Mouse (Mus musculus) adrenal gland, postnatal 10 days (tissue): Measurements from ENCODE around the gene Wdr45. TPM values are rescaled to one million over a fixed set of nuclear protein-coding genes. Genes with fewer than 3 reads are reported as not detected.
A peak's percentile ranks its signal among the peaks of the same experiment; 100 is the strongest.

ENCODE experiments used
- DNase-seq: peaks from one replicate; pipeline ENCODE4 v3.0.0; 2021; ENCODE audit warnings: mixed read lengths
- total RNA-seq, 2 experiments: library from RNA; stranded (reverse); gene quantifications; 2 replicates each; pipeline ENCODE4 v1.2.3; 2021

Wdr45 gene
- total RNA-seq, 2 experiments from 2014 or later: 57.2 to 57.5 TPM

DNA sequence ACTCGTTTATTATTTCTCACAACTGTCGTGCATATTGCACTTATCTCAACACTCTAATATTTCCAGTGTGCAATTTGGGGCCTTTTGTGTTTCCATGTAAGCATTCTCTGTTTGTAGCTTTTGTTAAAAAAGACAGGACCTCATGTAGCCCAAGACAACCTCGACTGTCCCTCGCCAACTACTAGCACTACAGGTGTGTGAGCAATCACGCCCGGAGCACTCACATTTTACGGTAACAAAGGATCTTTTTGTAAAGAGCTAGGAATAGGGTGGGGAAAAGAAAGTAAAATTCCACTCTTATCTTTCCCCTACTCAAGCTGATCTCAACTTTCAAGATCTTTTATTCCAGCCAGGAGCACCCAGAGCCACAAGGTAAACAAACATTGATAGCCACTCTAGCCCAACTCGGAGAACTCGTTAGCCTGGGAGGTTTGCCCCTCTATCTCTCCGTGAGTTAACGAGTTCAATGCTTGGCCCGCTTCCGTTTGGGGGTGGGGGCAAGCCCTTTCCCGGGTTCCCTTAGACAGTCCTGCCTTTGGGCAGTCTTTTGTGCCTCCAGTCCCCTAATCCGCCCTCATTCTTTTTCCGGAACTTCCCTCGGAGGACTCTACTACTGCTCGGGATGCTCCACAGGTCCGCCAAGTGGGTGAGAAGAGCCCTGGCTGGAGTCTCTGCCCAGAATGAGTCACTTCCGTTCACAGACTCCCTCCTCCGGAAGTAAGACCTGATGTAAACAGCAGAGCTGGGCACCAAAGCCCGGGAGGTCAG lies 7.6 kb downstream of the Wdr45 start, which contains the start of gene Gm45208:
TSS of gene Gm45208 (plus strand) at position 732 of the 768 bp plus-strand sequence.
- DNase-seq: peak; percentile 75

DNA sequence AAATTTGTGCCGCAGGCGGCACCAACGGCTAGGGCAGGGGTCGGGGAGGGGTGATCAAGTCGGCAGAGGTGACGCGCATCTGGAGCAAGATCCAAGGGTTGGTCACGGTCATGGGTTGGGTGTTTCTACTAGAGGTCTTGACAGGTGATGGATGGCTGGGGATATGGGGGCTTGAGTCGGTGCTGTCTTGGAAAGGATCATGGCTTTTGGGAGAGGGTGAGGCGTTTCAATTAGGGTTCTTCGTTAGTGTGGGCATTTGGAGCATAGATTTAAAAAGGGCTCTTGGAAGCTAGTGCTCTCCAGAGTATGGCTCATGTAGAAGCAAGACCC lies 8.1 kb downstream of the Wdr45 start:
- DNase-seq: no peak

DNA sequence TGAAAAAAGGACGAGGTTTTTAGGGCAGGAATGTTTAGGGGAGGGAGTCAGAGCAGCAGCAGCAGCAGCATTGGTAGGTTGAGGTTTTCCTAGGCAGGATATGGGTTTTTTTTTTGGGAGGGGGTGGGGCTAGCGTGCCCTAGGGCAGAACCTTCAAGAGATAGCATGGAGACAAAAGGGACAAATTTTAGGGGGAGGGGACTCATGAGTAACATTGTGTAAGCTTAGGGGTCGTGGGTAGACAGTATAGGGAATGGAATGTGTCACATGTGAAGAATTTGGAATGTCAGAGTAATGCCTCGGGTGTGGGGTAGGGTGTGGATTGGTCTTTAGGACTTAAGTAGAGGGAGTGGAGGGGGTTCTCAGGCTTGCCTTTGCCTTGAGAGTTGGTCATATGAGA lies 8.6 kb downstream of the Wdr45 start:
- no peak for DNase-seq

DNA sequence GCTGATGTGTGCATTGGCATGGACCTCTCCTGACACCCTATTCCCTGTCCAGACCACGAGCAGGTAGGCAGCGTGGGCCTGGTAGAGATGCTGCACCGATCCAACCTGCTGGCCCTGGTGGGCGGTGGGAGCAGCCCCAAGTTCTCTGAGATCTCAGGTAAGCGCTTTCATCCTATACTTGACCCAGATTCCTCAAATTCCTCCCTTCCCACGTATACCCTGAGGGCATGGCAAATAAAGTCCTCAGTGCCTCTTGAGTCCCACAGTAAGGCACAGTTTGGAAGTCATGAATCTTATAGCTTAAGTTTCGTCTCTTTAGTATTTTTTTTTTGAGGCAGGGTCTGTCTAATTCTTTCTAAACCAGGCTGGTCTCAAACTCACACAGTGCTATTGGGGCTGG lies 10.0 kb downstream of the Wdr45 start:
- DNase-seq: no peak

DNA sequence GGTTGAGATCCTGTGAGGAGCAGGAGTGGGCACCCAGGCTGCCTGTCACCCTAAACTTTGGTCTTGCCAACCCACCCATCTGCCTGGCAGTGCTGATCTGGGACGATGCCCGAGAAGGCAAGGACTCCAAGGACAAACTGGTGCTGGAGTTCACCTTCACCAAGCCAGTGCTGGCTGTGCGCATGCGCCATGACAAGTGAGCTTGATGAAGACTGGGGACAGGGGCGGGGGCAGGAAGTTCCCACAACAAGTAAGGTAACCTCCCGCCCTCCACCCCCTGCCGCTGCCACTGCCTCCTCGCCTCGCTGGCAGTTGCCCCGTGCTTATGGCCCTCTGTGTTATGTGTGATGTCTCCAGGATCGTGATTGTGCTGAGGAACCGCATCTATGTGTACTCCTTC lies 11.7 kb downstream of the Wdr45 start:
- DNase-seq: no peak

DNA sequence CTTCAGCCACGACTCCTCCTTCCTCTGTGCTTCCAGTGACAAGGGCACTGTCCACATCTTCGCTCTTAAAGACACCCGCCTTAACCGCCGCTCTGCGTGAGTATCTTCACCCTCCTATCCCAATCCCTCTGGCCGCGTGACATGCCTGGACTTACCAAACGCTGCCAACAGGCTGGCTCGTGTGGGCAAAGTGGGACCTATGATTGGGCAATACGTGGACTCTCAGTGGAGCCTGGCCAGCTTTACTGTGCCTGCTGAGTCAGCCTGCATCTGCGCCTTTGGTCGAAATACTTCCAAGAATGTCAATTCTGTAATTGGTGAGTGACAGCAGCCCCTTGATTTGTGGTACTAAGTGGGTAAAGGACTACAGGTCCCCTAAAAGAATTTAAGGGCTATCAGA lies 13.0 kb downstream of the Wdr45 start:
- DNase-seq: peak; percentile 45

DNA sequence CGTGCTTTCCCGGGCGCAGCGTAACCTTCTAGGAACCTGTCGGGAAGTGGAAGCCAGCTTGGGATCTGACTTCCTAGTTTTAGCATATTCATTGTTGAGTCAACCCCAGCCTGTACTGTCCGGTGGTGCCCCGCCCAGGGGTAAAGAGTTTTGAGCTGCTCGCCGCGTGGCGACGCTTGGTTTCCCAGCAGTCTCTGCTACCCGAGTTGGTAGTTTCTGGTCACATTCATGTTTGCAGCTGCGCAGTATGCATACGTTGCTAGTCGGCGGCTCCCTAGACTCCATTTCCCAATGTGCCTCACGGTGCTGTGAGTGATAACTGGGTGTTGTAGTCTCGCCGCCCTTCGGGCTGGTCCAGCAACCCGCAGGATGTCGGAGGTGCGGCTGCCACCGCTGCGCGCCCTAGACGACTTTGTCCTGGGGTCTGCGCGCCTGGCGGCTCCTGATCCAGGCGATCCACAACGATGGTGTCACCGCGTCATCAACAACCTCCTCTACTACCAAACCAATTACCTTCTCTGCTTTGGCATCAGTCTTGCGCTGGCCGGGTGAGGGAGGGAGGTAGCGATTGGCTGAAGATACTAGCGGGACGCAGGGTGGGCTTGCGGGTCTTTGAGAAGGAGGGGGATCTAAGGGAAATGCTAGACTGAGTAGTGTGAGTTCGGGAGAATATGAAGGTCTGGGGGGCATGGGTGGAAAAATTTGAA lies 14.2 kb downstream of the Wdr45 start, which contains the start of gene Praf2:
TSS of gene Praf2 (plus strand) at position 225 of the 707 bp plus-strand sequence.
- DNase-seq: peak; percentile 78

DNA sequence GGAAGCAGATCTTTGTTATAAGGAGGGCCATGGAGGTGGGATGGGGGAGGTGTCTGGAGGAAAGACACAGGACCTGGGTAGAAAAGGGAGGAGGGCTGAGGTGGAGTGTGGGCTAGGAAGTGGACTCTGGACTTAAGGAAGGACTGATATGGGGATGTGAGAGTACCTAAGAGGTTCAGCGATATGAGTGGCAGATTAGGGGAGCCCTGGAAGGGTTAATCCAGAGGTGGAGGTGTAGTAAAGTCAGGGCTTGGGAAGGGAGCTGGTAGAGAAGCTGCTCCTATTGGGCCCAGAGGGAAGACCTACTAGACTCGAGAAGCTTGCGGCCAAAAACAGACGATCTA lies 14.8 kb downstream of the Wdr45 start:
- DNase-seq: no peak

DNA sequence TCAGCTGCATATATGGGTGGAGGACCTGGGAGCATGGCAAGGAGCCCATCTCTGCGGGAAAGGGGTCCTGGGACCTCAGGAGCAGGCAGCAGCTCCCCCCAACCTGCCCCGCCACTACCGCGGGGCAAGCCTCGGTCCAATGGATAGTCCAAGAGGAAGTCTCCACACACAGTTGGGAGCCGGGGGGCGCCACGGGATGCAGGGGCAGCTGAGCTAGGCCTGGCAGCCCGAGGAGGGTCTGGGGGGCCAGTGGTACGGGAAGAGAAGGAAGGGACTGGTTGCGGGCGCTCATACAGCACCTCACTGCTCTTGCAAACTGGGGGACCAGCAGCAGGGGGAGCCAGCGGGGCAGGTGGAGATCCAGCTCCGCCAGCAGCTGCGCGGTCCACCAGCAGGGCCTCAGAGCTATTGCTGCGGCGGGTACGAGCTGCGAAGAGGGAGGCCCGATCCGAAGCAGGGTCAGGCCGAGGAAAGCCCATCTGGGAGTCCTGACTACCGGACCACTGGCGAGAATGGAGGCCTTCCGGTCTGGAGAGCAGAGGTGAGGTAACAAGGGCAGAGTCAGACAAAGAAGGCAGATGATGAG lies 19.5 kb downstream of the Wdr45 start:
- DNase-seq: peak; percentile 81

DNA sequence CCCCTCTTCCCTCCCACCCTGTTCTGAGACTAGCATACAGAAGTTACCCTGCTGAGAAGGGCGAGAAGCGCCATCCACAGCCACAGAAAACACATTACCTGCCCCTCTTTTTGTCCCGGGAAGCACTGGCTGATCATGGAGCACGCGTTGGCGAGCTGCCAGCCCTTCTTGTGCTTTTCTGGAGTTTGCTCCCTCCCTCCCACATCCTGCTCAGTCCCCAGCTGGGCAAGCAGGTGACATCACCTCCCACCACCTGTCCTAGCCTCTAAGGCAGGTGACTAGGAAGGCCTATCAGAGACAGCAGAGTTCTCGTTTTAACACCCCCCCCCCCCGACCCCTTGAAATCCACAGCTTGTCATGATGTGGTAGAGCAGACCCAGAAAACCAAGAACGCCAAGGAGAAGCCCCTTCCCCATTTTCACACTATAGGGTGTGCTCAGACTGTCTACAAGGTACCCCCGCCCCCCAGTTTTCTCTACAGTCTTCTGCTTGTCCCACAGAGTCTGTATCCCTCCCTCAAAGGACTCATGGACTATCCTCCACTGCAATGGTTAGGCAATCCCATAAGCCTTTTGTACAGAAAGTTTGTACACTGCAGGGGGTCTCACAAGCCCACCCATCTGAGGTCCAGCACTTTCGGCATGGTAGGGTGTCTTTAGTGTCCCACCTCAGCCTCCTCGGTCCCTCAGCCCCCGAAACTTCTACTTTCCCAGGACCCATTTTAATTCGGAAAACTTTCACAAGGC lies 25.4 kb downstream of the Wdr45 start:
- peak; percentile 27 for DNase-seq

DNA sequence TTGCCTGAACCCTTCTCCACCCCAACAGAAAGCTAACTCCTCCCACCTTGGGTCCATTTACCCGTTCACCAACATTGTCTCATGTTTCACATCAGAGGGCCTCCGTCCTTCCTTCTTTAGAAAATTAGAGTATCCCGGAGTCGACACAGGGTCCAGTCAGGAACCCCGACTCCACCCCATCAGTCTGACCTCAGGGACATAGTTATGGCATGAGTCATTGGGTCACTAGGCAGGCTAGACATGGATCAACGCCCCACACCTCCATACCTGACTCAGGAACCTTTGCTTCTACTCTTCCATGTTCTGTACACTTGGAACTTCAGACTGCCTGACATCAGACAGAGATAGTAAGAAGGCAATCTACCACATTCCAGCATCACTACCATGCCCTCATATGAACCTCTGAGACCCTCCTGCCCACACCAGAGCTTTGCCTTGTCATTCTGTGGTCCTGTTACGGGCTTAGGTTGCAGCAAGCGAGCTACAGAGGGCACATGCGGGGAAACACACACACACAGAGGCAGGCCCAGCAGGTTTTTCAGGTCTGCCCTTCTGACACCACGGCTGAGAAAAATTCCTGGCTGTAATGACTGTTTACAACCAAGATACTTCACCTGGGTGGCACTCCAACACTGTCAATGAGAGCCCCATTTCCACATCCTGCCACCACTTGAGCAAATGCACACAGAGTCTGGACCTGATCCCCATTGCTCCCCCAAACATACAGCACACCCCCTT lies 26.1 kb downstream of the Wdr45 start:
- DNase-seq: no peak

DNA sequence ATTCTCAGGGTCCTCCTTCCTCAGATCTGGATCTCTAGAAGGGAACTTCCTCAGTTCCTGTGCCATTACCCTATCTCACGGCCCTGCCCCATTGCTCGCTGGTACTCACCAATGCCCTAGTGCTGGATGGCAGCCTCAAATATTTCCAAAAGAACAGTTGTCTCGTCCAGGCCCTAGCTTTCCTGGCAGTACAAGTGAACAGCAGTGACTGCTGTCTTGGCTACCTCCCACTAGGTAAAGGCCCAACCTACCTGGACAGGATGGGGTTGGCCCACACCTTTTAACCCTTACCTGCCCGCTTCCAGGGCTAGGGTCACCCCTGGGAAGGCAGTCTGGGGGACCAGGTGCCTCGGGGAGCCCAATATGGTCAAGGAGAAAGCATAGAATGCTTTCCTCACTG lies 27.0 kb downstream of the Wdr45 start:
- DNase-seq: no peak

DNA sequence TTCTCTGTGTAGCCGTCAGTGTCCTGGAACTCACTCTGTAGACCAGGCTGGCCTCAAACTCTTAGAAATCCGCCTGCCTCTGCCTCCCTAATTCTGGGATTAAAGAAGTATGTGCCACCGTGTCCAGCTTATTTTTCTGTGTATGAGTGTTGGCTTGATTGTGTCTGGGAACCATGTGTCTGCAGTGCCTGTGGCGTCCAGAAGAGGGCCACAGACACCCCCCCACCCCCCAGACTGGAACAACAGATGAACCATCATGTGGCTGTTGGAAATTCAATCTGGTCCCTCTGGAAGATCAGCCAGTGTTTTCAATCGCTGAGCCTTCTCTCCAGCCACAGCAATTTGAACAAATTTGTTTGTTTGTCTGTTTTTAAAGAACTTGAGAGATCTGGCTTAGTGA lies 29.3 kb downstream of the Wdr45 start:
- DNase-seq: no peak

DNA sequence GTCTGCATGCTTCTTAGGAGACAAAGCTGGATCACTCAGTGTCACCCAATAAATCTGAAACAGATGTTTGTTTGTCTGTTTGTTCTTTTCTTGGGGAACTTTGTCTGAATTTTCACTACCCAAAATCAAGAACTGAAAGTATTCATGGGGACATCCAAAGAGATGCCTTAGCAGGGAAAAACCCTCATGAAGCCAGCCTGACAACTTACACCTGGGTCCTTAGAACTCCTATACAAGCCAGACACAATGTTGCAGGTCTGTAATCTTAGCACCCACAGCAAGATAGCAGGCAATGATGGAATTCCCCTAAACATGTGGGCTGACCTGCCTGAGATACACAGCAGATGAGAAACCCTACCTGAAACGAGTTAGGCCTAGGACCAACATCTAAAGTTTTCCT lies 30.8 kb downstream of the Wdr45 start:
- DNase-seq: no peak

DNA sequence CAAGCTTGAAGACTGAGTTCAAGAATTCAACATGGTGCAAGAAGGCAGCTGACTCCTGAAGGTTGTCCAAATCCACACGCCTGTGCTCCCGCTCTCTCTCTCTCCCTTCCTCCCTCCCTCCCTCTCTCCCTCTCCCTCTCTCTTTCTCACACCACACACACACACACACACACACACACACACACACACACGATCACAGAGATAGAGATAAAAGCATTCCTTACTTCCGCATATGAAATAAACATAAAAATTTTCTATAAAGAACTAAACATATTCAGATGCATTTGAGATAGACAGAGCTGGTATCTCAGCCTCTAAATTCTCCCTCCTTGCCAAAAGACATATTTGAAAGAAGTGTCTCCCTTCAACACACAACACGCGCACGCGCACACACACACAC lies 31.3 kb downstream of the Wdr45 start:
- DNase-seq: no peak

DNA sequence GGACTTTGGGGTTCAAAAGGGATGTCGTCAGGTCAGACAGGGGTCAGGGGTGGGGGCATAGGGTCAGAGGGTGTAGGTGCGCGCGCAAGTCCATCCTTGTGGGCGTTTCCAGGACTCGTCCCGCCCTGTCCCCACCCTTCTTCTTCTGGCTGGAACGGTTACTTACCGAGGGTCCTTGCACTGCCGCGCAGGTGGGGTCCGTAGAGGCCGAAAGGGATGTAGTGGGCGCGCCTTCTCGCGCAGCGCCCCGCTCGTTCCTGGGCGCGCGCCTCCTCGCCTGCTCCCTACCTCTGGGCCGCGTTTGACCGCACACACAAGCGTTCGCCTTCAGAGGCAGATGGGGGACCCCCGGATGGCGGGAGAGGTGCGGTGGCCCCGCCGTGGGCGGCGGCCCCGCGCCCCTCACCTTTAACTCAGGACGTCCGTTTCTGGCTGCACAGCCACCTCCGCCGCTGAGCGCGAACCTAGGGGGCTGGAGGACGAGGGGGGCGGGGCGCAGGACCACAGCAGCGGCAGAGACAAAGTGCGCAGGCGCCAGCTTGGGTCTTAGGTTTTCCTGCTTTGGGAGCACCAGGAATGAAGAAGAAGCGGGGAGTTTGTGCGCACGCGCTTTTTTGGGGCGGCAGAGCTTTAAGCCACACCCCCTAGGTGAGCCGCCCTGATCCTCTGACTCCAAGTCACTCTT lies 36.4 kb downstream of the Wdr45 start, which contains the start of gene Ccdc120:
TSS of gene Ccdc120 (minus strand) at position 474 of the 685 bp plus-strand sequence.
- DNase-seq: peak; percentile 74

DNA sequence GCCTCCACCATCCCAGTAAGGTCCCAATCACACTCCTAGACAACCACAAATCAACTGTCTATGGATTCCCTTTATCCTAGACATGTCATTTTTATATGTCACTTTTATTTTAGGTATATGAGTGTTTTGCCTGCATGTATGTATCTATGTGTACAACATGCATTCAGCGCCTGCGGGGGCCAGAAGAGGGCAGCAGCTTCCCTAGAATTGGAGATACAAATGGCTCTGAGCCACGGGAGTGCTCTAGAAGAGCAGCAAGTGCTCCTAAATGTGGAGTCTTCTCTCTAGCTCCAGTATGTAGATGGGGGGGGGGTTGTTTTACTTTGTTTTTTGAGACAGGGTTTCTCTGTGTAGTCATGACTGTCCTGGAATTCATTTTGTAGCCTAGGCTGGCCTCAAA lies 39.5 kb downstream of the Wdr45 start:
- DNase-seq: peak; percentile 43

DNA sequence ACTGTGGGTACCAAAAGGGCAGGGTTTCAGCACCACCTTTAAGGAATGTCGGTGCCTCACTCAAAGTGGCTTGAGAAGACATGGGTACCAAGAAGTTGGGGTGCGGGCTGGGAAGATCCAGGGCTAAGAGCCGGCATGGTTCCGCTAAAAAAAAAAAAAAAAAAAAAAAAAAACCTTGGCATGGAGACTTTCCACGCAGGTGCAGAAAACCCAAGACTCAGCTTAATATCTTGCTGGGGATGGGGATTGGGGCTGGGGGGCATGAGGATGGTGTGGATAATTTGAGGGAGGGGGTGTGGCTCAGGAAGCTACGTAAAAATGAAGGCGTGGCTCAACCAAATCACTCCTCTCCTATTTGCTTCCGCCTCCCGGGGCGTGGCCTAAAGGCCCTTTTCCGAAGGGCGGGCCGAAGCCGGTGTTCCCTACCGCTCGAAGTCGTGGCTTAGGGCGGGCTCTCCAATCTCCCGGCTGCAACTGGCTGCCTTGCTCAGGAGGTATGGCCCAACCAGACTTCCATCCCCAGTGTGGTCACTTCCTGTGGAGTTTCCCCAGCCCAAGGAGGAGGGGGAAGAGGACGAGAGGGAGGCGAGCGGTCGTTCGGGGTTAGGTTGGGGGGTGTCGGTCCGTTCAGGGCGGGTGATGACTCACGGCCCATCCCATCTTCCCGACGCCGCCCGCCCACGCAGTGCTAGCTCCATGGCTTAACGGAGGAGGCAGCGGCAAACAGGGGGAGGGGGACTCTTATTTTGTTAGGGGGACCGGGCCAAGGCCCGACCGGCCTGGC lies 48.2 kb downstream of the Wdr45 start, which contains the start of gene Tfe3:
TSS of gene Tfe3 (plus strand) at position 424 of the 784 bp plus-strand sequence.
- peak; percentile 91 for DNase-seq

DNA sequence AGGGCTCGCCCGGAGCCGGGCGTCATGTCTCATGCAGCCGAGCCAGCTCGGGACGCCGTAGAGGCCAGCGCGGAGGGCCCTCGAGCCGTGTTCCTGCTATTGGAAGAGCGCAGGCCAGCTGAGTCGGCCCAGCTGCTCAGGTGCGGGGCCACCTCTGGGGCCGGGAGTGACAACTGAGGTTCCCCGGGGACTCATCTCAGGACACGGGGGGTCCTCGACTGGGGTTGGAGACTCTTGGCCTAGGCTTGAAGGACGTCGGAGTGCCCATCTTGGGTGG lies 48.7 kb downstream of the Wdr45 start:
- DNase-seq: no peak

DNA sequence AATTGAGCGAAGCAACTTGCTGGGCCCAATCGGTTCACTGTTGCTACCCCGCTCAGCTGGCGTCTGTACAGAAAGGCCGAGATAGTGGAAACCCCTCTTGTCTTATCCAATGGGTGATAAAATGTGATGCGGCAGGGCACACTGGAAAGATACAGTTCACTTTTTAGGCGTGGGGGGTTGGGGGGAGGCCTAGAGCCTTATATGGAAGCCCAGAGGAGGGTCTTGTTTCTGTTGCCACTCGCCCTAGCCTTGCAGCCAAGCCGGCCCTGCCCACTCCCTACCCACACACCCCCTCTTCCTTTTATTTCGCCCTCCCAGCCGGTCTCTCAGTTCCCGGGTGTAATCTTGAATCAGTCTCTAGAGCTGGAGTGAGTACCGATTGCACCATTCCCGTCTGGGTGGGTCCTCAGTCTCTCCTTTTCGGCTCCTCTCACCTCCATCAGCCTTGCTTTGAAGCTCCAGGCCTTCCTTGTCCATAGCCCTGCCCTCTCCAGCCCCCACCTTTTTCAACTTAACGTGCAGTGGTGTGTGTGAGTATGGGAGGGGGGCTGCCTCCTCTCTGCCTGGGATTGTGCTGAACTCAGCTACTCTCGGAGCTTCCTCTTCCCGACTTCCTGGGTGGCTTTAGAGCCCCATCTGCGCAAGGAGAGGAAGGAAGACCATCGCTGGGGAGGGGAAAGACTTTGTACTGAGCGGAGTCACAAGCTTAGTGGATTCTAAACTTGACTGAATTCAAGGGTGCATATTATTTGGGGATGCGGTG lies 49.7 kb downstream of the Wdr45 start:
- DNase-seq: peak; percentile 42
